Mouse (Mus musculus) right cerebral cortex, postnatal 25 days (tissue): ENCODE data around the gene Pitpnm2.

Experiments
- DNase-seq: peaks from one replicate; pipeline ENCODE4 v3.0.0; 2022

Gene Pitpnm2

DNA sequence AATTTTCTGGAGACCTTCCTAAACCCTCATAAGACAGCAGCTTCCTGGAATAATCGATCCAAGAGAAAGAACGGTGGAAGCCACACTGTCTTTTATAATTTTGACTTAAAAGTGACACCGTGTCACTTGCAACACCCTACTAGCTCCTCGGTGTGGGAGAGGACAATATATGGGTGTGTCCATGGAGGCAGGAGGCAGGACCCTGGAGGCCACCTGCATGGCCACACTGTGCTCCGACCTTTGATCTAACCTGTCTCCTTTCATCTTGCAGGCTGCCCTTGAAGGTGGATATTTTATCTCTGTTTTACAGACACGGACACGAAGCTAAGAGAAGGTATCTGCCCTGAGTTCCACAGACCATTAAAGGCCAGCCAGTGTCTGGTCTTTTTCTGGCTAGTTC is 51.1 kb downstream of the Pitpnm2 start:
- DNase-seq: no peak

DNA sequence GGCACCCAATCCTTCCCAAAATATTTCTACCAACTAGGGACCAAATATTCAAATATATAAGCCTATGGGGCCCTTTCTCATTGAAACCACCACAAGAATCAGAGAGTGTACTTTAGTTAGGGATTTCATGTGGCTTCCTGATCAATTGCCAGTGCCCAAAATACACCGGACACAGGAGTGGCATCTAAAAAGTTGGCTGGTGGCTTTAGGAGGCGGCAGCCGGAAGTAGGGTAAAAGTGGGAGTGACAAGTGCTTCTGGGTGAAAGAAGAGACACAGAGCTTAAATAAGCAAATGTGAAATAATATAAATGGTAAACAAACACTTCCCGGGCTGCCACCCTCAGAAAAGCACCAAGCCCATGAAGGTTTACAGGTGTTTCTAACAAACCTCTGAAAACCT is 53.5 kb downstream of the Pitpnm2 start:
- no peak for DNase-seq

DNA sequence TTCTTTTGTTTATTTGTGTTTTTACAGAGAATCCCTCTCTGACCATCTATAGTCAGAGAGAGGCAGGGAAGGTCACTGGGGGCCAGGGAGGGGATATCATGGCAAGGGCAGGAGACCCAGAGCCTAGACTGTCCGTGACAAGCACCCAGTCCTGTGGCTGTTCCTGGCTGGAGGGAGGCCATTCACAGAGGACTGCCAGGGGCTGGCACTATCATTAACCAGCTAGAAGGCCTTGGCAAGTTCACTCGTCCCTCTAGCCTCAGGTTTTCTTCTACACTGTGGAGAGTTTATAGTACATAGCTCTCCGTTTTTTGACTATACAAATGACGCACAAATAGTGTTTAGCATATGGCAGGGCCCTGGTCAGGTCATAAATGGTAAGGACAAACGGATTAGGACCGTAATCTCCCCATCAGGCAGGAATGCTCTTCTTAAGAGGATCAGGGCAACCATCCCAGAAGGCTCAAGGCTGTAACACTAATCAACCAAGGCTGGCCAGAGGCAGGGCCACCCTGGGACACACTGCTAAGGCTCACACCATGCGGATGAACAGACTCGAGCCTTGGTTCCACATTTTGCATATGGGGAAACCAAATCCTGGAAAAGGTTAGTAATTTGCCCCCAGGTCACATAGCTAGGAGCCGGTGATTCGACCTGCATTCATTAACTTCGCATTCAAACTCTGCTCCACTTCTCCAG is 55.0 kb downstream of the Pitpnm2 start:
- no peak for DNase-seq

DNA sequence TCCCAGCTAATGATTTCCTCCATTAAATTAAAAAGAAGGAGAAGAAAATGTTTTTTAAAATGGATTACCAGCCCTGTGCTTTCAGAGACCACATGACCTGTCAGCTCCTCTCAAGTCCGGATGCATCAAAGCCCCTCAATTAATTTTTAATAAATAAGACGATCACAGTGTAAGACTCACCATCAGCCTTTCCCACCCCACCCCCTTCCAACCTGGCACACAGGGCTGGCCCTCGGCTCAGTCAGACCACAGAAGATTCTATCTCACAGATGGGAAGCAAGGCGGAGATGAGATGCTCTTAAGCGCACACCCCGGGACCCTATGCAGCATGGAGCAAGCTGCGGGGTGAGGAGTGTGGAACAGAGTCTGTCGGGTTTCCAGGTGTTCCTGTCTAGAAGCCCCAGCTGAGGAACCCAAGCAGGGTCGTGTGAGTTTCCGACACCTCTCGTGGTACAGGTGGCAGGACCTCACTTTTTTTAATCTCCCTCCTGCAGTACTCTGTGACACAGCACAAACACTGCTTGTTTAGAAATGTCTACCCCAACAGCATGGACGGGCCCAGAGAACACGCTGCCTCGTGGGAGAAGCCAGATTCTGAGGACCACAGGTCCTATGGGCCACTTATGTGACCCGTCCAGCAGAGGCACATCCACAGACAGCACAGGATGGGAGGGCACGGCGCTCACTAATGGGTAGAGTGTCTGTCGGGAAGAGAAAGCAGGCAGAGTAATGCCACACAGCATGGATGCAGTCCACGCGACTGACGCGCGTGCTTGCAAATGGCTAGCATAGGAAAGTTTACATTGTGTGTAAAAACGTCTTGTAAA is 56.1 kb downstream of the Pitpnm2 start:
- DNase-seq: no peak

DNA sequence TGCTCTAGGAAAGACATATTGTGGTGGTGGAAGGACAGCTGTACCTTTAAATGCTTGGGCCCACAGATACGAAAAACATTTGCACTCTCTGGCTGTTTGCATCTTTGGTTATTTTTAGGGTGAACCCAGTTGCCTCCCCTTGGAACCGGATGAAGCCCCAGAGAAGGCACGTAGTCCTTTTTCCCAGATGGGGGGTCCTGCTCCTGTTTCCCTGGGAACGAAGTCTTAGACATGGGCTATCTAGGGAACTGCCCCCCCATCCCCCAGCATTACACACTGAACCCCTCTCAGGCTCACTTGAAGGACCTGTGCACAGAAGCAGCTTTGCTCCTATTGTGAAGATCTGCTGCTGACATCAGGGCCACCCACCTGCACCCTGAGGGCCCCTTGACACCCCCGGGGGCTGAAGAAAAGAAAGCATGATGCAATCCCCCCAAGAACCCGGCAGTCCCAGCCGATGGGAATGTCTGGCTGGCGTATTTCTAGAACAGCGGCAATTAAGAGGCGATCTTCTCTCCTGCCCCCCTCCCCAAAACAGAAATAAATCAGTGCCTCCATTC is 56.8 kb downstream of the Pitpnm2 start:
- DNase-seq: no peak

DNA sequence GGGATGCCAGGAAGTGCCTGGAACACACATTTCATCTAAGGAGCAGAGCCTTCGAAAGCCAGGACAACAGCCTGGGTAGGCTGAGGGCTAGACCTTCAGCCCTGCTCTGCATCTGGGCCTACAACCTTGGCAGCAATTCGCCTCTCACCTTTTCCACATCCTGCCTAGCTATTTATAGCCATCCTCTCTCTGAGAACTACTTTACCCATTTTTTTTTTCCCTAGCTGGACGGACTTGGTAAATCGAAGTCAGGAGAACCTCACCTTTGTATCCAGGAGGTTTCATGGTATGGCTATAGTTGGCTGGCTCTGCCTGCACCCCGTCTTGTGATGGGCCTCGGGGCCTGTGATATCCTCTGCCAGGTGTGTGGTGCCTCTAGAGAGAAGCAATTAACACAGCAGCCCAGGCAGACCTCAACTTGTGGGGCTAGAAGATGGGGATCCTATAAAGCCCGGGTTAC is 57.3 kb downstream of the Pitpnm2 start:
- DNase-seq: no peak

DNA sequence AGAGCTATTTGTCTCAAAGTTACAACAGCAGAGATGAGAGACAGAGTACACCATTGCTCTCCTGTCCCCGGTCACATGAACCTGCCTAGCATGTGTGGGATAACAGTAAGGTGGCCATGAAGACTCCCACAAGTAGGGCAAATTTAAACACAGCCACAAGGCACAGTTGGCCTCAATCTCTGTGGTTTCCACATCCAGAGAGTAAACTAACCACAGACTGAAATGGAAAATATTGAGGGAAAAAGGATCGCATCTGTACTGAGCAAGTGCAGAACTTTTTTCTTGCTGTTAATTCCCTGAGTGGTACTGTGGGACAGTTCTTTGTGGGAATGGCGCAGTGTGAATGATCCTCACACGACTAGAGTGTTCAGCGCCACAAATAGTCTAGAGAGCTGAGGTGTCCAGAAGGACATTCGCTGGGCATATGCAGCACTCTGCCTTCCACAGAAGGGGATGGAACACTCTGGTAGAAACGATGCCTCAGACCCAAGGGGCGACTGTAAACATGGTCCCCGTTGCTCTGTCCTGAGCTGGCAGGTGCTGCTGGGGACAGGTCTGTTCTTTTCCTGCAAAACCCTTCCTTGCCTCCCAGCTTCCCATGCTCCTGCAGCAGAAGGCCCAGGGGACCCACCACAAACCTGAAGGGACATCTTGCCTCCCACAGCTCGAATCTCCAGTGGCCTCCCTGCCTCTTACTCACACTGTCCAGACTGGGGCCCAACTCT is 59.3 kb downstream of the Pitpnm2 start:
- no peak for DNase-seq

DNA sequence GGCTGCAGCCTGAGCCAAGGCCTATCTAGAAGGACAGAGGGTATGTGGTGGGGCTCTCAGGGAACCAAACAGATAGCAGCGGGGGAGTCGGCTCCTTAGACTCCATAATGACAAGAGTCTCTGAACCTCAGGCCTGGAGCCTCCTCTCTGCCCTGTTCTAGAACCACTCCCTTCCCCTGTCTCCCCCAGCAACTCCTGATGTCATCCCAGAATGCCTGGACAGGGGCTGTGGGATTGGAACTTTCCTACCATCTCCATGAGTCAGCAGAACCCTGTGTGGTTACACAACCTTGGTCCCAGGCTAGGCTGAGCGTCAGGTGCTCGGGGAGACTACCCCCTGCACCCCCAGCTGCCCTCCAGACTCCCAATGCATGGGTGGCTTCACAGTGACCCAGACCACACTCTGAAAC is 60.0 kb downstream of the Pitpnm2 start:
- DNase-seq: no peak

DNA sequence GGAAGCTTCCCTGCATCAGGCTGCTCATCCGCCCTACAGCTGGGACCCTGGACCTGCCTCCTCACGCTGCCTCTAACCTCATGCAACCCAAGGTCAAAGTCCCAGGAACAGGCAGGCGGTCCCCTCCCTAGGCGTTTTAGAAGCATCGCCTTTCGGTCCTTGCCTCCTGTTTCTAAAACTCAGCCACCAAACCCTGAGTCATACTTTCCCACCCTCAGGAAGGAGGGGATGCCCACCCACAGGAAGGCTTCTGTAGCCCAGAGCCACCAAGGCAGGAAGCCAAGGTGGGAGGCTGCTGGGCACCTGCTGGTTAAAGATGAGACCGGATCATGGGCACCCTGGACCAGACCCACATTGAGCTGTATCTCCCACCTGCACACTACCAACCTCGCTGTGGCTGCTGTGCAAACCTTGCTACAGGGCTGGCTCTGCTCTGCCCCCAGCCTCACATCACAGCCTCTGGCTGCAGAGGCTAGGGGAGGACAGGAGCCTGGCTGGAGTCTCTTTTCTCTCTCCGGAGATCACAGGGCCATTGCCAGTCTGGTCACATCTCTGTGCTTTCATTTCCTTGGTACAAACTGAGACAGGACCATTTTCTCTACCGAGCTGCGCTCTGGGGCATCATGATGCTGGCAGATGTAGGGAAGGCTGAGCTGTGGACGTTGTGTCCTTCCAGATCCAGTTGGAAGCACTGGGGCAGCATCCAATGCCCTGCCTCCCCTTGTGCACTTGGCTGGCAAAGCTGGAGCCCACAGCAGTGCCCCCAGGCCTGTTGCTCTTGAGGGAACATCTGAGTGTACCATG is 61.9 kb downstream of the Pitpnm2 start:
- DNase-seq: peak; percentile 72

DNA sequence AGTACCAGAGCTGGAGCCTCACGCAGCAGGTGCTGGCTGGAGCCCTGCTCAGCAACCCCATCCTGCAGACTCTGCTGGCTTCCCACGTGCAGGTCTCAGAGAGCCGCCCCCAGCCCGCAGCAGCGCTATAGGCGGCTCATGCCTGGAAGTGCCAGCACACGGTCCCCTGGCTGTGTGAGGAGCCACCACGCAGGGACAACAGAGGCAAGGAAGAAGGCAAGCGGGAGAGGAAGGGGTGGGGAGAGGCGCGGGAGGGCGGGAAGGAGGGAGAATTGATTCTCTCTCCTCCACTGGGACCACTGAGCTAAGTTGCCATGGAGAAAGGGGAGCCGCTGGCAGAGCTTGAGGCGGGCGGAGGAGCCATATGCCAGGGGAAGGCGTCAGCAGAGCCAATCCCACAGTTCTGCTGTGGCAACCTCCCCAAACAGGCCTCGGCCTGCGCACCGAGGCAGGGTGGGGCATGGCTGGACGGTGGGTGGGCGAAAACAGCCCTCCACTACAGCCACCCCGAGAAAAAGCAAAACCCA is 62.5 kb downstream of the Pitpnm2 start:
- DNase-seq: peak; percentile 78

DNA sequence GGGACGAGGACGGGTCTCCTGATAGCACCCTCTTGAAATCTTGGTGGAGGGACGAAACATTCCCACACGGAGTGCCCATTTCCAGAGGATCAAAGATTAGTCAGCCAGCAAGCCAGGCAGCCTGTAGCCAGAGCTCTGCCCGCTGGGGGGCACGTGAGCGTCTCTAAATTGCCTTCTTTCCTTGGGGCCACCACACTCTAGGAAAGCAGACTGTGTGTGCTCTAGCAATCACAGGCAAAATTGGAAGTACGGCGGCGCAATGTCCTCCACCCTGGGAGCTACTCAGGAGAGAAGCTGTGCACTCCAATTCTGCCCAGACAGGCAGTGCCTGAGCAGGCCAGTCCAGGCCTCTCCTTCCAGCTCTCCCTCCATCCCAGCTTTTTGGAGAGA is 63.1 kb downstream of the Pitpnm2 start:
- DNase-seq: peak; percentile 61

DNA sequence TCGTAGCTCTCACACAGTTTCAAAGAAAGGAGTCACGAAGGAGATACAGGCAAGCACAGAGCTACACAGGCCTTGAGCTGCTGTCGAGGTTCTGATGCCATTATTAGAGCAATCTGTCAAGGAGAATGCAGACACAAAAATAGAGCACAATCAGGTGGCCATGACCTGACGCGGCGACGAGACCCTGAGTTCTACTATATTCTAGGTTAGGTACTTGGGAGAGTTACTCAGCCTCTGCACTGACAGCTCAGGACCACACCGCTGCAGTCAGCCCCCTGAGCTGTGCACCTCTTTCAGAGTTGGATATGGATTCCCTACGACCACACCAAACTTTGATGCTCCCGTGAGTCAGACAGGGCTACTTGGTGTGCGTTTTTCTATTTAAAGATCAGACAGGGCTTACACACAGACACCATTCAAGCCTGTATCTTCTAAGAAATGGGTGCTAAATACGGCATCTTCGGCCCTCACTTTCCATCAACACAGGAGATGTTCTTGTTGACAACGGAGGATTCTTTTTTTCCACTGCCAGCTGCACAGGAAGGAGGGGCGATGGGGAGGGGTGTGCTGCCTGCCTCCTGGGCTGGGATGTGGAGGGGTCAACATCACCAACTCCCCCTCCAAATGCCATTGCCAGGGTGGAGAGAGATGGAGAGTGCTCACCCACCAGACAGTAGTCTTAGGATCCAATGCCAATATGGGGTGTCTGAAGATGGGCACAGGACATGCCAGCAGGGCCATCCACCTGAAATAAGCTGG is 63.7 kb downstream of the Pitpnm2 start:
- DNase-seq: no peak

DNA sequence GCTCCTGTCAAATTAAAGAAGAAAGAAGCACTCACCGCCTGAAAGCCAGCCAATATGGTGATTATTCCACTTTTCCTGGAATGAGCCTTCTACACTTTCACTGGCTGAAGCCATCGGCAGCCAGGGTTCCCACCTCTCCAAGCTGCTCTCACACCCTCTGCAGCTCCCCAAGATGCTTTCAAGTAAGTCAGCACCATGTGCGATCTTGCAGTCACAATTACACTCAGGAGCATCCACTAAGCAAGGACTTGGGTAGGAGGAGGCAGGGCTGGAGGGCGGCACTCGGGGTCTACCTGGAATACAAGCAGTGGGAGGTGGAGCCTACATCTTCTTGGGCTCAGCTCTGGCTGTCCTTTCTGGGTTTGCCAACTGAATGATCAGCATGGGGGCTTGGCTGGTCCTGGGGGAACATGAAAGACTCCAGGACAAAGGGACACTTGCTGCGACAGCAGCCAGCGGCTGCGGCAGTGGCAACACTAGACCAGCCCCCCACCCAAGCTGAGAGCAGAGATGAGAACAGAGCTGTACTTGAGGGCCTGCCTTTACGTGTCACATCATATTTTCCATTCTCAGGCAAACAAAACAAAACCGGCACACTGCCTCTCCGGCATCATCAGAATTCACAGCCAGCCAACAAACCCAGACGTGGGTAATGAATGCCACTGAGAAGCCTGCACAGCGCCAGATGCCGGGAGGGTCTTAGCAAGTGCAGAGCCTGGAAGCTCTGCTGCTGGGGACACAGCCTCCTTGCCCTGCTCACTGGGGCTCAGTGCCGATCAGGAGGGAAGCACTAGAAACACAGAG is 64.5 kb downstream of the Pitpnm2 start:
- no peak for DNase-seq

DNA sequence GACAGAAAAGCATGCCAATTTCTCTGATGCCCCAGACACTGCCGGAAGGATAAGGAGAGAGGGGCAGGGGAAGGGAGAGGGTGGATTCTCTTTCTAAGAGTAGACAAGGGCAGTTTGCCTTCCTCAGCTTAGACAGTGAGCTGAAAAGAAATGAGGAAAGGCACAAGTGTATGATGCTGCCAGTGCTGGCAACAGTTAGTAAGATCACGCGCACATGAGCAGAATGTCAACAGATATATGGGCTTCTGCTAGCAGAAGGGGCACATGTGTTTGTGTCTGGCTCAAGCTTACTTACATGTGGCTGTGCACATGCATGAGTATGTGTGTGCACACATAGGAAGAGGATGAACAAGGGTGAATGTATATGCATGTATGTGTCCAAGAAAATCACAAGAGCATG is 65.4 kb downstream of the Pitpnm2 start:
- no peak for DNase-seq

DNA sequence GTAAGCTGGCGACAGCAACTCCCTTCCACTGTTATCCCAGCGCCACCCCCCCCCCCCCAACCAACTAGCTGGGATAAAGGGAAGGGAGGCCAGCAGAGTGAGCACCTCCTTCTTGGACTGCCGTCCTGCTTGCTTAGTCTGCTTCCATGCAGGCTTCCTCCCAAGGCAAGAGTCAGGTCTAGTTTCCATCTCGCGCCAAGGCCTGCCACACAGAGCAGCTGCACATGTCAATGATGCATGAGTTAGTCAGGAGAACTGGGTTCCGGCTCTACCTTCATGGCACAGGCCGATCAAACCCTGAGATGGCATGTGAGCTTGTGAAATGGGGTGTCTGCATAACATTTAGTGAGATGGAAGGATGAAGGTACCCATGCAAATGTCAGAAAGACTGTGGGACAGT is 66.9 kb downstream of the Pitpnm2 start:
- no peak for DNase-seq

DNA sequence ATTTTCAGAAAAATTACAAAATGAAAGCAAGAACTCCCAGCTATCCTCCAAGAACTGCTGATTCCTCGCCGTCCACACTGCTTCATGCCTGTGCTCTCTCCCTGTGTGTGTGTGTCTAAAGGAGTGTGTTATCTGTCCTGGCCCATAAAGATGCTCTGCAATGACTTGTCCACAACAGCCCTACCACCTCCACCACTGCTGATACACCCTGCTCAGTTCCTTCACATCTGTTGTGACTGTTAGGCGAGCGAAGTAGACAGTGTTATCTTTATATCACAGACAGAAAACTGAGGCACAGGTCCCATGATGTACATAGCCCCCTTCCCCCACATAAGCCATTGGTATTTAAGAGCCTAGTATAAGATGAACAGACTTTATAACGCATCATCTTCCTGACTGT is 67.5 kb downstream of the Pitpnm2 start:
- DNase-seq: no peak

DNA sequence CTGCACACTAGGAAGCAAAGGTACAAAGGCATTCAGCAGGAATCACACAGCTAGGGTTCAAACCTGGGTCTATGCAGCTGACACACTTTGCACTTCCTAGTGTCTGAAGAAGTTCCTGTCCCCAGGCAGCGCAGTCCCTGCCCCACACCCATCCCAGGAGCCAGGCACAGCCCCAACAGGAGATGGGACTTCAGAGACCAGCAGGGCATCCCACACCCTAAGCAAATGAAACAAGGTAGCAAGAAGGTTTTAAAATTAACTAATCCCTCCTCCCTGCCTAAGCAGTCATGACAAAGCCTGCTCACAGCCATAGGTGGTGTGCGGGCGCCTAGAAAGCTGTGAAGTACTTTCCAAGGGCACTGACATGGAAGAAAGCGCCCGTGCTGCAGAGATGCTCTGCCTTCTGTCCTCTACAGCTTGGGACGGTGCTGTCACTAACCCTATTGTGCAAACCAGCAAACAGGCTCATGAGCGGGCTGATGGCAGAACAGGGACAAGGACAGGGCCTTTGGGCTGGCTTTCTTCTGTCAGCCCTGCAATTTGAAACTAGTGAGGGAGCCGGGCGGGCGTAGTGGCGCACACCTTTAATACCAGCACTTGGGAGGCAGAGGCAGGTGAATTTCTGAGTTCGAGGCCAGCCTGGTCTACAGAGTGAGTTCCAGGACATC is 68.9 kb downstream of the Pitpnm2 start:
- no peak for DNase-seq

DNA sequence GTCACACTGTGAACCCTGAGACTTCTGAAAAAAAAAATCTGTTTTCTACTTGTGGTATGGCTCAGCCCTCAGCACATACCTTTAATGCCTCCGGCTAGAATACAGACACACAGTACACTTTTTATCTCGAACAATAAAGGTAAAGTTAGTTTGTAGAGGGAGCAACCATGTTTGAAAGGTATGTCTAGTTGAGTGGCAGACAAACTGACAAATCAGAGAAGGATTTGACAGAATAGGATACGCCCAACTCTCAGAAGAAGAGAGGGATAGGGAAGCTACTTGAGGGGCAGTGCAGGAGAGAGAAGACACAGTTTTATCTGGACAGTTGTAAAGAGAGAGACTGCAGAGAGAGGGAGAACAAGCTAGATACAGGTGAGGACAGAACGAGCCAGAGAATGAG is 70.1 kb downstream of the Pitpnm2 start:
- no peak for DNase-seq

DNA sequence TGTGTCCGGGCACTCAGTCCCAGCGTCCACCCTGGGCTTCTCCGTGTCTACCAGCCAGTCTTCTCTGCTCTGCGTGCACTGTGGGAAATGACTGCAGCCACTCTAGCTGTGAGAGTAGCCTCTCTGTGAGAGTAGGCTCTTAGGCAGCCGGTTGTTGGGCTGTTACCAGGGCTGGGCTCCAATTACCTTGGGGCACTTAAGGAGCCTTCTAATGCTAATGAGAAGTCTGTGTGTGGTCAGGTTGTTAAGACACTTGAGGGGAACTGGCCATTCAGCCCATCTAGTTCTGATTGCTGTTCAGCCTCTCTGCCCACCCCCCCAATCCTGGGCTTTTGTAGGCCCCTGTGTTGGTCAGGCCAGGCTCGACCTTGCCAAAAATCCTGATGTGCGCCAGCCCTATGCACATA is 72.8 kb downstream of the Pitpnm2 start:
- DNase-seq: no peak

DNA sequence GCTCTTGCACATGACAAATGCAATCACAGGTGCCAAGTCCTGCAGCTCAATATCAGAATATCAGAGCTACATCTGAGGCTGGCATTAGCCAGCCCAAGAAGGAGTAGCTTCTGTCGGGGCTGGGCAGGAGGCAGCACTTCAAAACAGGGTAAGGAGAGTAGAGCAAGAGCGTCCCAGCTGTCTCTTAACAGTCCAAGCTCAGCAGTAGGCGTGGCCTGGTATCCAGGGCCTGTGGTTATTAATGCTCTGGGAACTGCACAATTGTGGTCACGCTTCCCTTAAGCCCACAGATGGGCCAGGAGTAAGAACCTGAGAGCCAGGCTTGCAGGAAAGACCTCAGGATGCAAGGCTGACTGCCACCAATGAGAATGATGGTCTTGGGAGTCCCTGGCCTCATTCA is 74.4 kb downstream of the Pitpnm2 start:
- no peak for DNase-seq
